ENCODE assay signal across 8 mouse cellular contexts in the genomic region with DNA sequence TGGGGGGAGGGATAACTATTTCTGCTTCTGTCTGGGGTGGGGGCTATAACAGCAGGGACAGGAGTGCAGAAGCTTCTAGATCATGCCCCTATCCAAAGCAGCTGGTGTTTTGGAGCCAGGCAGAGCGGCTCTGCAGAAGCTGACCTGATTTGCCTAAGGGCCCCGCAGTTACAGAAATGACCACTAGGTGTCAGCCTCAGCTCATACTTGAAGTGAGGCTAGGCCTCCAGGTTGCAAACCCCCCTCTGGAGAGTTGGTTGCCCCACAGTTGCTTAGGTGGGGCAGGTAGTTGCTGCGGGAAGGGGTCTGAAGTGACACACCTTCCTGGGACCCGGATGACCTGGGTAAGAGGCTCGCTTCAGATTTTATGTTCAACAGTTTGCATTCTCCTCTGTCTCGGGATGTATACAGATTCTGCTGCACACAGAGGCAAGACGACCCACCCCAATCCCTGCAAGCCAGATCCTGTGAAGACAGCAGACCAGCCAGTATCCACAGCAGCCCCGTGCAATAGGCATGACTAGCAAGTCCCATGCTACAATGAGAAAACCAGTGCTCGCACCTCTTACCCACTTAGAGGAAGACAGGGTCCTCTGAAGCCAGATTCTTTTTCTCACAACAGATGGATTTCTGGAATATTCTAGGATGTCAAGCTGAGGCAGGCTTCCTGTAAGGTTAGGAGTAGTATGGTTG. TPM values are rescaled to one million over a fixed set of nuclear protein-coding genes. Genes with fewer than 3 reads are reported as not detected.
A peak's percentile ranks its signal among the peaks of the same experiment; 100 is the strongest.
DNase-seq lines count a peak whose midpoint lies in the region; ATAC-seq and TF ChIP-seq lines count a peak whose summit lies in the region.

No protein-coding gene starts in this region.

- H3K4me1 ChIP-seq in E14TG2a.4 (replicated peaks; ENCODE audit: low read depth, low read length), result peaks cover 87% of the 10 kb centered on the region
- peaks cover 38% of the 10 kb centered on the region for H3K4me1 ChIP-seq in embryonic facial prominence, embryonic 13.5 days
- peaks cover 77% of the 10 kb centered on the region for H3K4me1 ChIP-seq in heart, embryonic 10.5 days

- no peak overlapping the region for H3K9ac ChIP-seq in embryonic facial prominence, embryonic 13.5 days

- no peak for ATAC-seq in embryonic facial prominence, embryonic 13.5 days (ENCODE audit: insufficient number of reproducible peaks, insufficient read depth, low FRiP score, low TSS enrichment, low read depth)

- H3K9me3 ChIP-seq in E14TG2a.4 (ENCODE audit: low read length), result no peaks in the 10 kb centered on the region
- no peaks in the 10 kb centered on the region for H3K9me3 ChIP-seq in embryonic facial prominence, embryonic 13.5 days
- no peaks in the 10 kb centered on the region for H3K9me3 ChIP-seq in heart, embryonic 10.5 days

- peaks cover 34% of the 10 kb centered on the region for H3K27me3 ChIP-seq in E14TG2a.4 (ENCODE audit: insufficient read depth, low read length)
- peaks cover 23% of the 10 kb centered on the region for H3K27me3 ChIP-seq in embryonic facial prominence, embryonic 13.5 days
- peaks cover 36% of the 10 kb centered on the region; the same call in 1 of the 2 replicates for H3K27me3 ChIP-seq in heart, embryonic 10.5 days (ENCODE audit: insufficient read depth, poor library complexity, severe bottlenecking)

- 21% methylated on average over 9 of the region's 9 CpGs for WGBS in embryonic facial prominence, embryonic 13.5 days
- 30% methylated on average over 9 of the region's 9 CpGs for WGBS in heart, embryonic 10.5 days

- H3K4me2 ChIP-seq in embryonic facial prominence, embryonic 13.5 days, result peak overlapping the region; percentile 26

- peak; percentile 97 for TF ChIP-seq CTCF in E14TG2a.4 (conservative IDR thresholded peaks at IDR 0.05; ENCODE audit: low read length)
- peak; percentile 98 for TF ChIP-seq CTCF in layer of hippocampus, adult 2 months (conservative IDR thresholded peaks at IDR 0.05)

- no peak overlapping the region for H3K27ac ChIP-seq in embryonic facial prominence, embryonic 13.5 days
- H3K27ac ChIP-seq in heart, embryonic 10.5 days, result no peak overlapping the region
- H3K27ac ChIP-seq in layer of hippocampus, adult 2 months, result peak overlapping the region; percentile 46; the same call in 1 of the 2 replicates

- no peaks in the 10 kb centered on the region for H3K36me3 ChIP-seq in E14TG2a.4 (ENCODE audit: insufficient read depth, low read length)
- no peaks in the 10 kb centered on the region for H3K36me3 ChIP-seq in embryonic facial prominence, embryonic 13.5 days
- no peaks in the 10 kb centered on the region for H3K36me3 ChIP-seq in heart, embryonic 10.5 days

- DNase-seq in adrenal gland, postnatal 4 days (ENCODE audit: low spot score in 2 of 2), result peak; percentile 71 to 78
- peak; percentile 91 for DNase-seq in heart, embryonic 10.5 days (ENCODE audit: low spot score)
- DNase-seq in layer of hippocampus, adult 2 months (ENCODE audit: low spot score in 2 of 2), result peak; percentile 84 to 92
- DNase-seq in lung, postnatal 36 days, result peak; percentile 93
- peak; percentile 93 to 94 for DNase-seq in right cerebral cortex, adult 2 months (ENCODE audit: low spot score in 2 of 2)
- DNase-seq in urinary bladder, postnatal 10 days (ENCODE audit: low spot score), result peak; percentile 63

- H3K4me3 ChIP-seq in E14TG2a.4 (replicated peaks; ENCODE audit: low read length), result no peak overlapping the region
- H3K4me3 ChIP-seq in embryonic facial prominence, embryonic 13.5 days, result no peak overlapping the region
- no peak overlapping the region for H3K4me3 ChIP-seq in heart, embryonic 10.5 days
- no peak overlapping the region for H3K4me3 ChIP-seq in layer of hippocampus, adult 2 months

RNA-seq across cellular contexts. Expression of a gene that starts 2.3 kb away (rescaled TPM):
- not detected for total RNA-seq in adrenal gland, postnatal 4 days (2021)
- polyA plus RNA-seq in embryonic facial prominence, embryonic 13.5 days (2015; fragmentation: Nextera tagmentation; extraction: Ambion mirVana), result not detected in 2 replicates
- polyA plus RNA-seq in heart, embryonic 10.5 days (2016; fragmentation: Nextera tagmentation; extraction: Ambion mirVana), result 0.62 TPM in 1 of 2 replicates, not detected in the other
- not detected for total RNA-seq in layer of hippocampus, adult 2 months (2021)

RNA-seq across cellular contexts. Expression of a gene that starts 44.6 kb away (rescaled TPM):
- total RNA-seq in adrenal gland, postnatal 4 days (2021), result 10 to 100 TPM; 49.5 to 57.6 TPM
- 38.0 and 42.4 TPM in 2 replicates for polyA plus RNA-seq in embryonic facial prominence, embryonic 13.5 days (2015; fragmentation: Nextera tagmentation; extraction: Ambion mirVana)
- 42.2 and 43.5 TPM in 2 replicates for polyA plus RNA-seq in heart, embryonic 10.5 days (2016; fragmentation: Nextera tagmentation; extraction: Ambion mirVana)
- 100 to 1,000 TPM; 165 to 176 TPM for total RNA-seq in layer of hippocampus, adult 2 months (2021)

RNA-seq across cellular contexts. Expression of a gene that starts 45.2 kb away (rescaled TPM):
- 100 to 1,000 TPM in 1 of 2 experiments, 10 to 100 TPM in 1; 95.6 to 103 TPM for total RNA-seq in adrenal gland, postnatal 4 days (2021)
- polyA plus RNA-seq in embryonic facial prominence, embryonic 13.5 days (2015; fragmentation: Nextera tagmentation; extraction: Ambion mirVana), result 146 and 152 TPM in 2 replicates
- polyA plus RNA-seq in heart, embryonic 10.5 days (2016; fragmentation: Nextera tagmentation; extraction: Ambion mirVana), result 148 and 163 TPM in 2 replicates
- total RNA-seq in layer of hippocampus, adult 2 months (2021), result 10 to 100 TPM; 34.8 to 43.5 TPM
